Mouse (Mus musculus) kidney, postnatal 0 days (tissue): ENCODE results near the gene Osbpl2. TPM values are rescaled to one million over a fixed set of nuclear protein-coding genes. Genes with fewer than 3 reads are reported as not detected.

Experiments used
- ATAC-seq: fragments of 200-750 bp; cut with Nextera tagmentation; replicated peaks from 2 replicates; pipeline ENCODE4 v1.8.0; 2017; ENCODE audit warnings: low read depth, moderate number of reproducible peaks, moderate TSS enrichment, moderate library complexity; ENCODE audit not compliant: low FRiP score
- DNase-seq: peaks from one replicate; pipeline ENCODE4 v3.0.0-alpha.2; 2016; ENCODE audit warnings: low spot score
- H3K27ac ChIP-seq: fragments of 300-500 bp; sonication (generic); 2 replicates; pipeline ENCODE4 v1.5.1; 2014; ENCODE audit warnings: mild to moderate bottlenecking
- H3K27me3 ChIP-seq: fragments of 300-500 bp; sonication (generic); 2 replicates; pipeline ENCODE4 v1.6.1; 2014; ENCODE audit warnings: low read length, mixed read lengths; ENCODE audit not compliant: insufficient read depth
- H3K36me3 ChIP-seq: fragments of 300-500 bp; sonication (generic); 2 replicates; pipeline ENCODE4 v1.6.1; 2014; ENCODE audit warnings: low read length, mixed read lengths; ENCODE audit not compliant: insufficient read depth
- H3K4me1 ChIP-seq: fragments of 300-500 bp; sonication (generic); replicated peaks from 2 replicates; pipeline ENCODE4 v1.6.1; 2014; ENCODE audit warnings: antibody characterized with exemption, low read length, mixed read lengths; ENCODE audit not compliant: insufficient read depth
- H3K4me2 ChIP-seq: fragments of 300-500 bp; sonication (generic); 2 replicates; pipeline ENCODE4 v1.6.1; 2014; ENCODE audit warnings: mild to moderate bottlenecking, low read length, moderate library complexity, mixed read lengths
- H3K4me3 ChIP-seq: fragments of 300-500 bp; sonication (generic); replicated peaks from 2 replicates; pipeline ENCODE4 v1.5.1; 2014; ENCODE audit warnings: low read depth, low read length
- H3K9ac ChIP-seq: fragments of 300-500 bp; sonication (generic); 2 replicates; pipeline ENCODE4 v1.6.1; 2014; ENCODE audit warnings: low read depth, low read length
- H3K9me3 ChIP-seq: fragments of 300-500 bp; sonication (generic); replicated peaks from 2 replicates; pipeline ENCODE4 v1.6.1; 2016; ENCODE audit warnings: low read length, inconsistent platforms, mixed read lengths
- CTCF ChIP-seq: IDR thresholded peaks from 2 replicates; pipeline ENCODE4 v1.5.1; 2016; ENCODE audit warnings: antibody characterized with exemption, low read depth, mild to moderate bottlenecking, moderate library complexity
- WGBS: fragments of 180-500 bp; shearing (Covaris S2); extraction: QIAGEN DNeasy Blood & Tissue Kit; methylation state at CpG from one replicate; pipeline ENCODE4 v1.1.7; 2014; 5-methylcytosine and 5-hydroxymethylcytosine counted together
- polyA plus RNA-seq: library from polyadenylated mRNA; unstranded; fragments of >200 nt; fragmentation: Nextera tagmentation; extraction: Ambion mirVana; gene quantifications from 2 replicates; pipeline ENCODE4 v1.2.1, GENCODE M21; 2015

The Osbpl2 gene
- polyA plus RNA-seq, 1 experiment from 2014 or later, result 33.4 TPM

- no peak for DNase-seq
- no peak overlapping the region for H3K4me3 ChIP-seq
- H3K9ac ChIP-seq, result no peak overlapping the region
- no peak for TF ChIP-seq CTCF
- no peak overlapping the region for H3K4me2 ChIP-seq
- ATAC-seq, result no peak
- H3K27me3 ChIP-seq, result no peaks in the 10 kb centered on the region
- no peak overlapping the region for H3K27ac ChIP-seq
- H3K36me3 ChIP-seq, result peaks cover 13% of the 10 kb centered on the region
- WGBS, result 70% methylated on average over 2 of the region's 2 CpGs
- H3K9me3 ChIP-seq, result no peaks in the 10 kb centered on the region
- H3K4me1 ChIP-seq, result no peaks in the 10 kb centered on the region
Measured at GRCm38 (mm10) chr2:180165855-180166254, 46.7 kb downstream of the Osbpl2 start.

- H3K27me3 ChIP-seq, result no peaks in the 10 kb centered on the region
- no peak overlapping the region for H3K9ac ChIP-seq
- ATAC-seq (no peak), DNase-seq (no peak)
- TF ChIP-seq CTCF, result no peak
- H3K4me3 ChIP-seq, result no peak overlapping the region
- H3K9me3 ChIP-seq, result no peaks in the 10 kb centered on the region
- WGBS, result 80% methylated on average over 2 of the region's 2 CpGs
- H3K4me2 ChIP-seq, result no peak overlapping the region
- H3K36me3 ChIP-seq, result peaks cover 4% of the 10 kb centered on the region
- no peaks in the 10 kb centered on the region for H3K4me1 ChIP-seq
- H3K27ac ChIP-seq, result no peak overlapping the region
Measured at GRCm38 (mm10) chr2:180166869-180167268, 47.8 kb downstream of the Osbpl2 start.

- H3K9ac ChIP-seq, result no peak overlapping the region
- no peaks in the 10 kb centered on the region for H3K9me3 ChIP-seq
- 0 out of 2 replicates have a peak, but pooled peaks cover 10% of the 10 kb centered on the region for H3K4me1 ChIP-seq
- no peak overlapping the region for H3K4me2 ChIP-seq
- no peak for TF ChIP-seq CTCF
- no peak for DNase-seq
- no peak overlapping the region for H3K4me3 ChIP-seq
- peaks cover 4% of the 10 kb centered on the region for H3K36me3 ChIP-seq
- no peak for ATAC-seq
- H3K27ac ChIP-seq, result no peak overlapping the region
- no peaks in the 10 kb centered on the region for H3K27me3 ChIP-seq
- 84% methylated on average over 11 of the region's 11 CpGs for WGBS
Measured at GRCm38 (mm10) chr2:180170151-180170805, 51.2 kb downstream of the Osbpl2 start.

GRCm38 (mm10) chr2:180170806-180171521 lies 51.9 kb downstream of the Osbpl2 start, which contains the start of gene Adrm1:
TSS of gene Adrm1 (plus strand) at chr2:180171485.
- 3% methylated on average over 41 of the region's 41 CpGs for WGBS
- Histone ChIP-seq H3K4me2 (peak within 1 kb of the TSS; percentile 94), H3K9me3 (no peaks in the 10 kb centered on the region), H3K36me3 (peaks cover 10% of the 10 kb centered on the region), H3K27ac (peak within 1 kb of the TSS; percentile 95), H3K27me3 (no peaks in the 10 kb centered on the region), H3K9ac (peak within 1 kb of the TSS; percentile 94), H3K4me3 (peak within 1 kb of the TSS; percentile 81), H3K4me1 (0 out of 2 replicates have a peak, but pooled peaks cover 10% of the 10 kb centered on the region)
- DNase-seq (peak; percentile 96), ATAC-seq (peak; percentile 98)
- TF ChIP-seq CTCF, result peak; percentile 99

- WGBS, result under 1% methylated on average over 65 of the region's 80 CpGs
- no peak for TF ChIP-seq CTCF
- peak; percentile 54 for DNase-seq
Measured at GRCm38 (mm10) chr2:180171522-180172070, 52.5 kb downstream of the Osbpl2 start.

GRCm38 (mm10) chr2:180172152-180172551 lies 53.0 kb downstream of the Osbpl2 start:
- TF ChIP-seq CTCF, result no peak
- Histone ChIP-seq H3K9ac (peak overlapping the region; percentile 94), H3K9me3 (no peaks in the 10 kb centered on the region), H3K27ac (0 out of 2 replicates have a peak overlapping the region, but pooled peaks have one; percentile 95), H3K36me3 (peaks cover 20% of the 10 kb centered on the region), H3K4me2 (peak overlapping the region; percentile 94), H3K4me3 (peak overlapping the region; percentile 81), H3K27me3 (no peaks in the 10 kb centered on the region), H3K4me1 (0 out of 2 replicates have a peak, but pooled peaks cover 10% of the 10 kb centered on the region)
- ATAC-seq, result no peak
- no peak for DNase-seq
- 2% methylated on average over 9 of the region's 9 CpGs for WGBS

More at GRCm38 (mm10) chr2:180171522-180172070, 52.5 kb downstream of the Osbpl2 start:
- H3K4me1 ChIP-seq, result 0 out of 2 replicates have a peak, but pooled peaks cover 10% of the 10 kb centered on the region
- no peaks in the 10 kb centered on the region for H3K27me3 ChIP-seq
- peak; percentile 71 for ATAC-seq
- H3K9me3 ChIP-seq, result no peaks in the 10 kb centered on the region
- peak overlapping the region; percentile 81 for H3K4me3 ChIP-seq
- H3K27ac ChIP-seq, result peak overlapping the region; percentile 95
- peak overlapping the region; percentile 94 for H3K9ac ChIP-seq
- H3K4me2 ChIP-seq, result peak overlapping the region; percentile 94
- H3K36me3 ChIP-seq, result peaks cover 15% of the 10 kb centered on the region
